Mouse (Mus musculus) hindbrain, embryonic 14.5 days (tissue): Measurements from ENCODE around the gene Thbs3. TPM values are rescaled to one million over a fixed set of nuclear protein-coding genes. Genes with fewer than 3 reads are reported as not detected.

Experiments used
- ATAC-seq: fragments of 200-750 bp; cut with Nextera tagmentation; 2 replicates; pipeline ENCODE4 v1.8.0; 2017; ENCODE audit warnings: moderate number of reproducible peaks, mild to moderate bottlenecking, moderate TSS enrichment, moderate library complexity; ENCODE audit not compliant: low FRiP score
- DNase-seq: peaks from one replicate; pipeline ENCODE4 v3.0.0-alpha.2; 2015; ENCODE audit warnings: low spot score
- H3K27ac ChIP-seq: fragments of 300-500 bp; sonication (generic); 2 replicates; pipeline ENCODE4 v1.5.1; 2014; ENCODE audit warnings: mild to moderate bottlenecking, moderate library complexity
- H3K27me3 ChIP-seq: fragments of 300-500 bp; sonication (generic); 2 replicates; pipeline ENCODE4 v1.6.1; 2014; ENCODE audit warnings: mild to moderate bottlenecking, low read length, mixed read lengths; ENCODE audit not compliant: control insufficient read depth, insufficient read depth
- H3K36me3 ChIP-seq: fragments of 300-500 bp; sonication (generic); replicated peaks from 2 replicates; pipeline ENCODE4 v1.6.1; 2014; ENCODE audit not compliant: control insufficient read depth, insufficient read depth
- H3K4me1 ChIP-seq: fragments of 300-500 bp; sonication (generic); replicated peaks from 2 replicates; pipeline ENCODE4 v1.6.1; 2014; ENCODE audit warnings: antibody characterized with exemption, low read length, mixed read lengths; ENCODE audit not compliant: control insufficient read depth, insufficient read depth
- H3K4me2 ChIP-seq: fragments of 300-500 bp; sonication (generic); replicated peaks from 2 replicates; pipeline ENCODE4 v1.6.1; 2014; ENCODE audit warnings: mild to moderate bottlenecking, moderate library complexity
- H3K4me3 ChIP-seq: fragments of 300-500 bp; sonication (generic); replicated peaks from 2 replicates; pipeline ENCODE4 v1.5.1; 2014; ENCODE audit warnings: mild to moderate bottlenecking, low read length
- H3K9ac ChIP-seq: fragments of 300-500 bp; sonication (generic); 2 replicates; pipeline ENCODE4 v1.6.1; 2014
- H3K9me3 ChIP-seq: fragments of 300-500 bp; sonication (generic); 2 replicates; pipeline ENCODE4 v1.6.1; 2016; ENCODE audit warnings: low read length; ENCODE audit not compliant: control insufficient read depth
- WGBS: fragments of 180-500 bp; shearing (Covaris S2); extraction: QIAGEN DNeasy Blood & Tissue Kit; methylation state at CpG from one replicate; pipeline ENCODE4 v1.1.7; 2014; 5-methylcytosine and 5-hydroxymethylcytosine counted together
- microRNA counts: library from miRNA; unstranded; fragments of <30 nt; microRNA quantifications from one replicate; lab custom pipeline; 2016
- microRNA-seq: library from miRNA; unstranded; fragments of <30 nt; microRNA quantifications from one replicate; pipeline ENCODE4, GENCODE M21; 2016
- polyA plus RNA-seq: library from polyadenylated mRNA; unstranded; fragments of >200 nt; fragmentation: Nextera tagmentation; extraction: Ambion mirVana; gene quantifications from 2 replicates; pipeline ENCODE4 v1.2.1, GENCODE M21; 2014

The Thbs3 gene
- polyA plus RNA-seq, 1 experiment from 2014 or later: 31.0 TPM

- ATAC-seq (no peak), DNase-seq (no peak)
- H3K4me2 ChIP-seq: peak overlapping the region; percentile 89
- no peak overlapping the region for H3K27ac ChIP-seq
- no peaks in the 10 kb centered on the region for H3K27me3 ChIP-seq
- H3K9ac ChIP-seq: no peak overlapping the region; the same call in 1 of the 2 replicates
- WGBS: 70% methylated on average over 6 of the region's 6 CpGs
- H3K4me1 ChIP-seq: peaks cover 24% of the 10 kb centered on the region
- H3K4me3 ChIP-seq: peak overlapping the region; percentile 54; the same call in 1 of the 2 replicates
- no peaks in the 10 kb centered on the region for H3K36me3 ChIP-seq
- H3K9me3 ChIP-seq: no peaks in the 10 kb centered on the region
Measured at GRCm38 (mm10) chr3:89270891-89271290, 55.9 kb downstream of the Thbs3 start.

GRCm38 (mm10) chr3:89271760-89272159 is 56.8 kb downstream of the Thbs3 start:
- Histone ChIP-seq H3K9ac (no peak overlapping the region), H3K27ac (no peak overlapping the region), H3K27me3 (no peaks in the 10 kb centered on the region), H3K4me2 (no peak overlapping the region), H3K36me3 (no peaks in the 10 kb centered on the region), H3K4me3 (no peak overlapping the region), H3K9me3 (no peaks in the 10 kb centered on the region), H3K4me1 (peaks cover 23% of the 10 kb centered on the region)
- ATAC-seq (no peak), DNase-seq (no peak)
- 57% methylated on average over 6 of the region's 6 CpGs for WGBS

GRCm38 (mm10) chr3:89276061-89276460 is 61.1 kb downstream of the Thbs3 start:
- Histone ChIP-seq H3K27ac (no peak overlapping the region), H3K27me3 (peaks cover 16% of the 10 kb centered on the region; the same call in 1 of the 2 replicates), H3K4me1 (peaks cover 20% of the 10 kb centered on the region), H3K9me3 (no peaks in the 10 kb centered on the region), H3K9ac (no peak overlapping the region), H3K4me3 (no peak overlapping the region), H3K36me3 (no peaks in the 10 kb centered on the region), H3K4me2 (no peak overlapping the region)
- WGBS: 93% methylated on average over 13 of the region's 13 CpGs
- no peak for ATAC-seq
- no peak for DNase-seq

MicroRNAs encoded within 50 kb of the gene (microRNA counts, 519-probe panel; counts per million panel counts)
- microRNA mmu-miR-92b (lab: Ali Mortazavi, UCI): 4,891 counts per million, percentile 51 among the panel's probes with 10 or more counts

Small RNA genes within 50 kb of the gene (microRNA-seq; reads per million reads assigned to microRNA genes)
- gene Mir92b: 2,494 reads per million, percentile 85 among the genes with 10 or more reads in this experiment

Other genes with a start within 250 kb of the Thbs3 start
- 95.7 and 117 TPM in 2 replicates for gene Rusc1, start 121.9 kb upstream of the Thbs3 start, polyA plus RNA-seq
- not detected in 2 replicates for gene Gm43738, start 114.1 kb upstream of the Thbs3 start, polyA plus RNA-seq
- gene Fdps, start 113.2 kb upstream of the Thbs3 start, polyA plus RNA-seq: 416 and 468 TPM in 2 replicates
- gene Pklr, start 79.0 kb upstream of the Thbs3 start, polyA plus RNA-seq: 0.11 TPM in 1 of 2 replicates, not detected in the other
- gene Hcn3, start 55.0 kb upstream of the Thbs3 start, polyA plus RNA-seq: 29.9 and 36.8 TPM in 2 replicates
- 19.0 and 19.2 TPM in 2 replicates for gene Clk2, start 50.4 kb upstream of the Thbs3 start, polyA plus RNA-seq
- gene Scamp3, start 37.7 kb upstream of the Thbs3 start, polyA plus RNA-seq: 128 and 134 TPM in 2 replicates
- 32.9 and 33.3 TPM in 2 replicates for gene Fam189b, start 32.0 kb upstream of the Thbs3 start, polyA plus RNA-seq
- 45.7 and 48.8 TPM in 2 replicates for gene Gba, start 12.3 kb upstream of the Thbs3 start, polyA plus RNA-seq
- gene Mtx1, start 11.9 kb downstream of the Thbs3 start, polyA plus RNA-seq: 144 and 148 TPM in 2 replicates
- gene Muc1, start 13.9 kb downstream of the Thbs3 start, polyA plus RNA-seq: 0.47 and 0.52 TPM in 2 replicates
- gene Krtcap2, start 30.8 kb downstream of the Thbs3 start, polyA plus RNA-seq: 209 and 224 TPM in 2 replicates
- 65.8 and 66.5 TPM in 2 replicates for gene Trim46, start 31.1 kb downstream of the Thbs3 start, polyA plus RNA-seq
- gene Dpm3, start 44.2 kb downstream of the Thbs3 start, polyA plus RNA-seq: 80.7 and 94.4 TPM in 2 replicates
- gene Slc50a1, start 55.4 kb downstream of the Thbs3 start, polyA plus RNA-seq: 36.0 and 38.8 TPM in 2 replicates
- gene Efna1, start 66.0 kb downstream of the Thbs3 start, polyA plus RNA-seq: 9.4 and 10.8 TPM in 2 replicates
- 62.5 and 70.3 TPM in 2 replicates for gene Efna3, start 107.8 kb downstream of the Thbs3 start, polyA plus RNA-seq
- 4.4 and 4.9 TPM in 2 replicates for gene Efna4, start 122.8 kb downstream of the Thbs3 start, polyA plus RNA-seq
- gene Adam15, start 134.8 kb downstream of the Thbs3 start, polyA plus RNA-seq: 40.8 and 44.0 TPM in 2 replicates
- 0.12 and 0.21 TPM in 2 replicates for gene Dcst2, start 146.8 kb downstream of the Thbs3 start, polyA plus RNA-seq
- gene Dcst1, start 150.1 kb downstream of the Thbs3 start, polyA plus RNA-seq: 0.43 and 1.1 TPM in 2 replicates
- 0.46 and 1.1 TPM in 2 replicates for gene Zbtb7b, start 179.6 kb downstream of the Thbs3 start, polyA plus RNA-seq
- gene Lenep, start 187.6 kb downstream of the Thbs3 start, polyA plus RNA-seq: not detected in 2 replicates
- 30.8 and 33.4 TPM in 2 replicates for gene Flad1, start 196.7 kb downstream of the Thbs3 start, polyA plus RNA-seq
- 94.0 and 99.4 TPM in 2 replicates for gene Cks1b, start 203.2 kb downstream of the Thbs3 start, polyA plus RNA-seq
- 12.1 and 13.9 TPM in 2 replicates for gene Shc1, start 203.3 kb downstream of the Thbs3 start, polyA plus RNA-seq
- 47.1 and 50.6 TPM in 2 replicates for gene Pygo2, start 215.0 kb downstream of the Thbs3 start, polyA plus RNA-seq
- gene Pbxip1, start 221.5 kb downstream of the Thbs3 start, polyA plus RNA-seq: 9.8 and 12.8 TPM in 2 replicates
- 117 and 121 TPM in 2 replicates for gene Pmvk, start 239.4 kb downstream of the Thbs3 start, polyA plus RNA-seq